Mouse (Mus musculus): ENCODE results near the gene Arhgap27. TPM values are rescaled to one million over a fixed set of nuclear protein-coding genes. Genes with fewer than 3 reads are reported as not detected.

Gene Arhgap27
- polyA plus RNA-seq, 1 experiment, result 8.5 TPM

GRCm38 (mm10) chr11:103333719-103334398, 29.6 kb downstream of the Arhgap27 start:
- Histone ChIP-seq H3K9me3 (replicated peaks; ENCODE audit: control insufficient read depth, insufficient read depth, low read length, poor library complexity, severe bottlenecking) (no peaks in the 10 kb centered on the region), H3K27me3 (ENCODE audit: control insufficient read depth, insufficient read depth, low read length, poor library complexity, severe bottlenecking) (no peaks in the 10 kb centered on the region), H3K4me1 (ENCODE audit: control insufficient read depth, insufficient read depth, low read length) (peaks cover 5% of the 10 kb centered on the region), H3K9ac (ENCODE audit: low read depth, poor library complexity, severe bottlenecking) (peak overlapping the region; percentile 19), H3K4me3 (ENCODE audit: low read depth, low read length) (peak overlapping the region; percentile 40), H3K27ac (ENCODE audit: insufficient read depth, low read length) (no peak overlapping the region), H3K36me3 (ENCODE audit: control insufficient read depth, insufficient read depth, low read length, poor library complexity, severe bottlenecking) (no peaks in the 10 kb centered on the region)
- TF ChIP-seq EP300 (IDR thresholded peaks at IDR 0.05; ENCODE audit: insufficient read depth, low read depth, low read length), result no peak
- TF ChIP-seq CTCF (IDR thresholded peaks at IDR 0.05; ENCODE audit: low read depth, low read length), result peak; percentile 81

GRCm38 (mm10) chr11:103332890-103333651, 30.4 kb downstream of the Arhgap27 start:
- H3K9me3 ChIP-seq (replicated peaks; ENCODE audit: control insufficient read depth, insufficient read depth, low read length, poor library complexity, severe bottlenecking), result no peaks in the 10 kb centered on the region
- no peaks in the 10 kb centered on the region for H3K27me3 ChIP-seq (ENCODE audit: control insufficient read depth, insufficient read depth, low read length, poor library complexity, severe bottlenecking)
- no peak for TF ChIP-seq CTCF (IDR thresholded peaks at IDR 0.05; ENCODE audit: low read depth, low read length)
- no peak for TF ChIP-seq POLR2A (IDR thresholded peaks at IDR 0.05; ENCODE audit: insufficient read depth, low read length)
- TF ChIP-seq EP300 (IDR thresholded peaks at IDR 0.05; ENCODE audit: insufficient read depth, low read depth, low read length), result no peak
- H3K4me1 ChIP-seq (ENCODE audit: control insufficient read depth, insufficient read depth, low read length), result peaks cover 2% of the 10 kb centered on the region
- H3K27ac ChIP-seq (ENCODE audit: insufficient read depth, low read length), result no peak overlapping the region
- H3K9ac ChIP-seq (ENCODE audit: low read depth, poor library complexity, severe bottlenecking), result peak overlapping the region; percentile 19
- H3K4me3 ChIP-seq (ENCODE audit: low read depth, low read length), result peak overlapping the region; percentile 40
- H3K36me3 ChIP-seq (ENCODE audit: control insufficient read depth, insufficient read depth, low read length, poor library complexity, severe bottlenecking), result no peaks in the 10 kb centered on the region

GRCm38 (mm10) chr11:103332186-103332889, 31.2 kb downstream of the Arhgap27 start:
- Histone ChIP-seq H3K9ac (ENCODE audit: low read depth, poor library complexity, severe bottlenecking) (peak overlapping the region; percentile 19; the same call in 1 of the 2 replicates), H3K4me3 (ENCODE audit: low read depth, low read length) (peak overlapping the region; percentile 40), H3K27me3 (ENCODE audit: control insufficient read depth, insufficient read depth, low read length, poor library complexity, severe bottlenecking) (no peaks in the 10 kb centered on the region), H3K27ac (ENCODE audit: insufficient read depth, low read length) (no peak overlapping the region), H3K9me3 (replicated peaks; ENCODE audit: control insufficient read depth, insufficient read depth, low read length, poor library complexity, severe bottlenecking) (no peaks in the 10 kb centered on the region), H3K4me1 (ENCODE audit: control insufficient read depth, insufficient read depth, low read length) (no peaks in the 10 kb centered on the region), H3K36me3 (ENCODE audit: control insufficient read depth, insufficient read depth, low read length, poor library complexity, severe bottlenecking) (no peaks in the 10 kb centered on the region)
- TF ChIP-seq CTCF (IDR thresholded peaks at IDR 0.05; ENCODE audit: low read depth, low read length), result peak; percentile 98
- TF ChIP-seq POLR2A (IDR thresholded peaks at IDR 0.05; ENCODE audit: insufficient read depth, low read length), result no peak

DNA sequence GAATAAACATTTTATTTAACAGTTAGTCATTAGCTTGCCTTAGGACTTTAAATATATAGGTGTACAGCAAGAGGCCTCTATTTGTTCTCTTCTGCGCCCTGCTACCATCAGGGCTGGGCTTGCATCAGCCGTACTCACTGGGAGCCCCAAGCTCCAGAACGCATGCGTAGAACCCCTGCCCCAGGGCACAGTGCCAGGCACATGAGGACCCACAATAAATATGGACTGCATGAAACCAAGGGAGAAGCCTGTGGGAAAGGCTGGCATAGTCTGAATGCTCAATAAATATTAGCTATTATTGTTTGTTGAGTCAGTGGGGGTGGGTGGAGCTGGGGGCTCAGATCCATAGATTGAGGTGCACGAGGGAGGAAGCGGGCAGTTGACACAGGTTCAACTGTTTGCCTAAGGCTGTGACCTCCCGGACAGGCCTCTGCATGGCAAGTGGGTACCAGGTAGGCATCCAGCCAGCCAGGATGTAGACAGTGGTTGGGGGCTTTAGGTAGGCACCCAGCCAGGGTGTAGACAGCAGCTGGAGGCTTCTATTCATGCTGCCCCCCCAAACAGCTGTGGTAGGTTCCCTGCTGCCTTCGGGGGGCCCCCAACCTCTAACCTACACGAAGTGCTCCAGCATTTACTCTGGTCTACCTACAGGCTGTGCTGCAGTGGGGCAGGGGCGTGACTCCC, 31.8 kb downstream of the Arhgap27 start:
- Histone ChIP-seq H3K36me3 (ENCODE audit: control insufficient read depth, insufficient read depth, low read length, poor library complexity, severe bottlenecking) (no peaks in the 10 kb centered on the region), H3K27me3 (ENCODE audit: control insufficient read depth, insufficient read depth, low read length, poor library complexity, severe bottlenecking) (no peaks in the 10 kb centered on the region), H3K4me3 (ENCODE audit: low read depth, low read length) (no peak overlapping the region), H3K4me1 (ENCODE audit: control insufficient read depth, insufficient read depth, low read length) (no peaks in the 10 kb centered on the region), H3K9ac (ENCODE audit: low read depth, poor library complexity, severe bottlenecking) (no peak overlapping the region), H3K9me3 (replicated peaks; ENCODE audit: control insufficient read depth, insufficient read depth, low read length, poor library complexity, severe bottlenecking) (no peaks in the 10 kb centered on the region), H3K27ac (ENCODE audit: insufficient read depth, low read length) (no peak overlapping the region)
- TF ChIP-seq POLR2A (IDR thresholded peaks at IDR 0.05; ENCODE audit: insufficient read depth, low read length), result no peak

- no peak for TF ChIP-seq CTCF (IDR thresholded peaks at IDR 0.05; ENCODE audit: low read depth, low read length)
- TF ChIP-seq POLR2A (IDR thresholded peaks at IDR 0.05; ENCODE audit: insufficient read depth, low read length), result no peak
- no peak for TF ChIP-seq EP300 (IDR thresholded peaks at IDR 0.05; ENCODE audit: insufficient read depth, low read depth, low read length)
- H3K27ac ChIP-seq (ENCODE audit: insufficient read depth, low read length), result no peak overlapping the region
- H3K4me3 ChIP-seq (ENCODE audit: low read depth, low read length), result no peak overlapping the region
Observed at GRCm38 (mm10) chr11:103330651-103331319, 32.7 kb downstream of the Arhgap27 start.

More at GRCm38 (mm10) chr11:103330651-103331319, 32.7 kb downstream of the Arhgap27 start:
- H3K27me3 ChIP-seq (ENCODE audit: control insufficient read depth, insufficient read depth, low read length, poor library complexity, severe bottlenecking), result no peaks in the 10 kb centered on the region
- H3K36me3 ChIP-seq (ENCODE audit: control insufficient read depth, insufficient read depth, low read length, poor library complexity, severe bottlenecking), result no peaks in the 10 kb centered on the region
- H3K4me1 ChIP-seq (ENCODE audit: control insufficient read depth, insufficient read depth, low read length), result no peaks in the 10 kb centered on the region
- H3K9me3 ChIP-seq (replicated peaks; ENCODE audit: control insufficient read depth, insufficient read depth, low read length, poor library complexity, severe bottlenecking), result no peaks in the 10 kb centered on the region
- H3K9ac ChIP-seq (ENCODE audit: low read depth, poor library complexity, severe bottlenecking), result no peak overlapping the region
